8 mouse cellular contexts compared by ENCODE assay signal in genomic region chr17:21009726-21010125, GRCm38 (mm10). TPM values are rescaled to one million over a fixed set of nuclear protein-coding genes. Genes with fewer than 3 reads are reported as not detected.
A peak's percentile ranks its signal among the peaks of the same experiment; 100 is the strongest.
DNase-seq lines count a peak whose midpoint lies in the region; ATAC-seq and TF ChIP-seq lines count a peak whose summit lies in the region.

No protein-coding gene starts in this region.

- H3K4me2 ChIP-seq in kidney, embryonic 16.5 days (replicated peaks; ENCODE audit: low read depth, low read length), result peak overlapping the region; percentile 75
- H3K4me2 ChIP-seq in hindbrain, embryonic 15.5 days, result peak overlapping the region; percentile 83
- peak overlapping the region; percentile 87 for H3K4me2 ChIP-seq in midbrain, postnatal 0 days (ENCODE audit: low read depth, low read length, poor library complexity, severe bottlenecking)

- peak overlapping the region; percentile 91 for H3K9ac ChIP-seq in kidney, embryonic 16.5 days (replicated peaks; ENCODE audit: low read length)
- peak overlapping the region; percentile 75 for H3K9ac ChIP-seq in hindbrain, embryonic 15.5 days
- H3K9ac ChIP-seq in midbrain, postnatal 0 days (replicated peaks; ENCODE audit: low read length, poor library complexity, severe bottlenecking), result peak overlapping the region; percentile 93

- H3K4me1 ChIP-seq in kidney, embryonic 16.5 days (ENCODE audit: insufficient read depth, low read length), result peaks cover 12% of the 10 kb centered on the region
- peaks cover 11% of the 10 kb centered on the region for H3K4me1 ChIP-seq in bone marrow macrophage, adult 2 months (ENCODE audit: control insufficient read depth, insufficient read depth, low read length)
- H3K4me1 ChIP-seq in hindbrain, embryonic 15.5 days (replicated peaks), result peaks cover 22% of the 10 kb centered on the region
- H3K4me1 ChIP-seq in midbrain, postnatal 0 days (ENCODE audit: insufficient read depth, low read length), result peaks cover 6% of the 10 kb centered on the region; the same call in 1 of the 2 replicates

- H3K9me3 ChIP-seq in kidney, embryonic 16.5 days (ENCODE audit: low read length), result no peaks in the 10 kb centered on the region
- H3K9me3 ChIP-seq in hindbrain, embryonic 15.5 days, result no peaks in the 10 kb centered on the region
- no peaks in the 10 kb centered on the region for H3K9me3 ChIP-seq in midbrain, postnatal 0 days (ENCODE audit: low read length)

- H3K4me3 ChIP-seq in kidney, embryonic 16.5 days (ENCODE audit: low read length), result peak overlapping the region; percentile 90
- peak overlapping the region; percentile 95 for H3K4me3 ChIP-seq in bone marrow macrophage, adult 2 months (ENCODE audit: insufficient read depth, low read length)
- peak overlapping the region; percentile 71 for H3K4me3 ChIP-seq in hindbrain, embryonic 15.5 days
- peak overlapping the region; percentile 86 for H3K4me3 ChIP-seq in midbrain, postnatal 0 days (ENCODE audit: low read depth, low read length)

- no peak for TF ChIP-seq POLR2A in bone marrow macrophage, adult 2 months (IDR thresholded peaks at IDR 0.05; ENCODE audit: borderline replicate concordance, low read depth, low read length)

- no peak for DNase-seq in kidney, postnatal 36 days
- no peak for DNase-seq in midbrain, postnatal 0 days (ENCODE audit: low spot score)
- DNase-seq in urinary bladder, postnatal 25 days (ENCODE audit: low spot score), result no peak
- no peak for DNase-seq in gastrocnemius, postnatal 14 days
- DNase-seq in MN1 (ENCODE audit: low spot score), result no peak

- 10% methylated on average over 1 of the region's 1 CpGs for WGBS in kidney, embryonic 16.5 days
- WGBS in hindbrain, embryonic 15.5 days, result 41% methylated on average over 1 of the region's 1 CpGs
- 37% methylated on average over 1 of the region's 1 CpGs for WGBS in midbrain, postnatal 0 days

- no peaks in the 10 kb centered on the region for H3K27me3 ChIP-seq in kidney, embryonic 16.5 days (ENCODE audit: insufficient read depth, low read length)
- H3K27me3 ChIP-seq in hindbrain, embryonic 15.5 days, result no peaks in the 10 kb centered on the region
- H3K27me3 ChIP-seq in midbrain, postnatal 0 days (ENCODE audit: insufficient read depth, low read length), result no peaks in the 10 kb centered on the region

- H3K36me3 ChIP-seq in kidney, embryonic 16.5 days (ENCODE audit: insufficient read depth, low read length), result peaks cover 24% of the 10 kb centered on the region
- peaks cover 23% of the 10 kb centered on the region for H3K36me3 ChIP-seq in hindbrain, embryonic 15.5 days
- H3K36me3 ChIP-seq in midbrain, postnatal 0 days (ENCODE audit: insufficient read depth, low read length), result peaks cover 11% of the 10 kb centered on the region; the same call in 1 of the 2 replicates

- TF ChIP-seq CTCF in bone marrow macrophage, adult 2 months (IDR thresholded peaks at IDR 0.05; ENCODE audit: low read depth, low read length), result no peak
- no peak for TF ChIP-seq CTCF in midbrain, postnatal 0 days (IDR thresholded peaks at IDR 0.05)

- intact Hi-C loops in gastrocnemius, postnatal 14 days (cut with DNase I; ENCODE audit: low total_unique reads), result no loop called here

- H3K27ac ChIP-seq in kidney, embryonic 16.5 days (ENCODE audit: low read length), result peak overlapping the region; percentile 98
- peak overlapping the region; percentile 86 for H3K27ac ChIP-seq in bone marrow macrophage, adult 2 months (ENCODE audit: insufficient read depth, low read depth, low read length)
- peak overlapping the region; percentile 91 for H3K27ac ChIP-seq in hindbrain, embryonic 15.5 days (replicated peaks)
- H3K27ac ChIP-seq in midbrain, postnatal 0 days (ENCODE audit: low read depth, low read length), result peak overlapping the region; percentile 93

- no peak for ATAC-seq in kidney, embryonic 16.5 days (ENCODE audit: low FRiP score, low TSS enrichment)
- ATAC-seq in hindbrain, embryonic 15.5 days (ENCODE audit: low FRiP score, low read depth), result no peak
- ATAC-seq in midbrain, postnatal 0 days (ENCODE audit: low FRiP score), result no peak

RNA-seq across cellular contexts. Expression of gene Zfp160, which starts 1.0 kb away (rescaled TPM):
- polyA plus RNA-seq in kidney, embryonic 16.5 days (2015; fragmentation: Nextera tagmentation; extraction: Ambion mirVana), result 14.4 and 15.9 TPM in 2 replicates
- polyA plus RNA-seq in bone marrow macrophage, adult 2 months (2012; ENCODE audit: insufficient read depth, insufficient read length, missing spikeins), result 16.1 and 18.2 TPM in 2 replicates
- polyA plus RNA-seq in hindbrain, embryonic 15.5 days (2015; fragmentation: Nextera tagmentation; extraction: Ambion mirVana), result 14.3 and 17.0 TPM in 2 replicates
- 21.3 and 24.9 TPM in 2 replicates for total RNA-seq in midbrain, postnatal 0 days (2014; rRNA removed)
- polyA plus RNA-seq in midbrain, postnatal 0 days (2015; fragmentation: Nextera tagmentation; extraction: Ambion mirVana), result 12.0 and 12.2 TPM in 2 replicates
- 1 to 10 TPM; 6.4 to 7.9 TPM for total RNA-seq in gastrocnemius, postnatal 14 days (2021)

RNA-seq across cellular contexts. Expression of gene Vmn1r233, which starts 13.5 kb away (rescaled TPM):
- polyA plus RNA-seq in kidney, embryonic 16.5 days (2015; fragmentation: Nextera tagmentation; extraction: Ambion mirVana), result not detected in 2 replicates
- polyA plus RNA-seq in bone marrow macrophage, adult 2 months (2012; ENCODE audit: insufficient read depth, insufficient read length, missing spikeins), result not detected in 2 replicates
- polyA plus RNA-seq in hindbrain, embryonic 15.5 days (2015; fragmentation: Nextera tagmentation; extraction: Ambion mirVana), result not detected in 2 replicates
- total RNA-seq in midbrain, postnatal 0 days (2014; rRNA removed), result not detected in 2 replicates
- polyA plus RNA-seq in midbrain, postnatal 0 days (2015; fragmentation: Nextera tagmentation; extraction: Ambion mirVana), result not detected in 2 replicates
- total RNA-seq in gastrocnemius, postnatal 14 days (2021), result not detected
